Mouse (Mus musculus) midbrain, embryonic 13.5 days (tissue): ENCODE results near the gene Cables2. TPM values are rescaled to one million over a fixed set of nuclear protein-coding genes. Genes with fewer than 3 reads are reported as not detected.

Source experiments
- ATAC-seq: fragments of 200-750 bp; cut with Nextera tagmentation; 2 replicates; pipeline ENCODE4 v1.8.0; 2017; ENCODE audit warnings: mild to moderate bottlenecking, moderate TSS enrichment, moderate library complexity
- H3K27ac ChIP-seq: fragments of 300-500 bp; sonication (generic); 2 replicates; pipeline ENCODE4 v1.5.1; 2015; ENCODE audit warnings: inconsistent platforms, mild to moderate bottlenecking, moderate library complexity
- H3K27me3 ChIP-seq: fragments of 300-500 bp; sonication (generic); 2 replicates; pipeline ENCODE4 v1.6.1; 2015; ENCODE audit warnings: mild to moderate bottlenecking, inconsistent platforms
- H3K36me3 ChIP-seq: fragments of 300-500 bp; sonication (generic); 2 replicates; pipeline ENCODE4 v1.6.1; 2015; ENCODE audit warnings: mild to moderate bottlenecking, inconsistent platforms
- H3K4me1 ChIP-seq: fragments of 300-500 bp; sonication (generic); replicated peaks from 2 replicates; pipeline ENCODE4 v1.6.1; 2015; ENCODE audit warnings: inconsistent platforms
- H3K4me2 ChIP-seq: fragments of 300-500 bp; sonication (generic); replicated peaks from 2 replicates; pipeline ENCODE4 v1.6.1; 2015; ENCODE audit warnings: moderate library complexity, mild to moderate bottlenecking, inconsistent platforms
- H3K4me3 ChIP-seq: fragments of 300-500 bp; sonication (generic); replicated peaks from 2 replicates; pipeline ENCODE4 v1.5.1; 2015; ENCODE audit warnings: mild to moderate bottlenecking, inconsistent platforms
- H3K9ac ChIP-seq: fragments of 300-500 bp; sonication (generic); replicated peaks from 2 replicates; pipeline ENCODE4 v1.6.1; 2015; ENCODE audit warnings: mild to moderate bottlenecking, inconsistent platforms
- H3K9me3 ChIP-seq: fragments of 300-500 bp; sonication (generic); 2 replicates; pipeline ENCODE4 v1.6.1; 2016; ENCODE audit warnings: mild to moderate bottlenecking, inconsistent platforms
- WGBS: fragments of 180-500 bp; shearing (Covaris S2); methylation state at CpG from one replicate; pipeline ENCODE4 v1.1.7; 2015; 5-methylcytosine and 5-hydroxymethylcytosine counted together
- microRNA-seq: library from miRNA; unstranded; fragments of <30 nt; microRNA quantifications from one replicate; pipeline ENCODE4, GENCODE M21; 2016
- polyA plus RNA-seq: library from polyadenylated mRNA; unstranded; fragments of >200 nt; fragmentation: Nextera tagmentation; extraction: Ambion mirVana; gene quantifications from 2 replicates; pipeline ENCODE4 v1.2.1, GENCODE M21; 2015

The Cables2 gene
- polyA plus RNA-seq, 1 experiment from 2014 or later, result 21.6 TPM

- Histone ChIP-seq H3K4me3 (no peak overlapping the region), H3K27me3 (peaks cover 7% of the 10 kb centered on the region), H3K9ac (no peak overlapping the region), H3K27ac (no peak overlapping the region), H3K9me3 (no peaks in the 10 kb centered on the region), H3K4me2 (no peak overlapping the region), H3K36me3 (no peaks in the 10 kb centered on the region), H3K4me1 (peaks cover 25% of the 10 kb centered on the region)
- WGBS, result 77% methylated on average over 3 of the region's 3 CpGs
- no peak for ATAC-seq
Measured at GRCm38 (mm10) chr2:180218241-180218640, 55.1 kb downstream of the Cables2 start.

- 92% methylated on average over 8 of the region's 8 CpGs for WGBS
- H3K4me1 ChIP-seq, result peaks cover 23% of the 10 kb centered on the region
- no peak overlapping the region for H3K4me3 ChIP-seq
- ATAC-seq, result no peak
- no peaks in the 10 kb centered on the region for H3K9me3 ChIP-seq
- H3K27me3 ChIP-seq, result peaks cover under 1% of the 10 kb centered on the region; the same call in 1 of the 2 replicates
- H3K36me3 ChIP-seq, result no peaks in the 10 kb centered on the region
- H3K27ac ChIP-seq, result no peak overlapping the region
- H3K4me2 ChIP-seq, result no peak overlapping the region
- H3K9ac ChIP-seq, result no peak overlapping the region
Measured at GRCm38 (mm10) chr2:180217587-180217986, 55.7 kb downstream of the Cables2 start.

- no peak overlapping the region for H3K9ac ChIP-seq
- no peak for ATAC-seq
- H3K27ac ChIP-seq, result no peak overlapping the region
- no peaks in the 10 kb centered on the region for H3K9me3 ChIP-seq
- H3K36me3 ChIP-seq, result no peaks in the 10 kb centered on the region
- H3K4me1 ChIP-seq, result peaks cover 17% of the 10 kb centered on the region
- 70% methylated on average over 5 of the region's 5 CpGs for WGBS
- H3K4me2 ChIP-seq, result no peak overlapping the region
- no peaks in the 10 kb centered on the region for H3K27me3 ChIP-seq
- no peak overlapping the region for H3K4me3 ChIP-seq
Measured at GRCm38 (mm10) chr2:180216921-180217320, 56.4 kb downstream of the Cables2 start.

- 88% methylated on average over 6 of the region's 6 CpGs for WGBS
- no peak overlapping the region for H3K4me2 ChIP-seq
- ATAC-seq, result no peak
- peaks cover 15% of the 10 kb centered on the region; the same call in 1 of the 2 replicates for H3K4me1 ChIP-seq
- no peak overlapping the region for H3K27ac ChIP-seq
- H3K9ac ChIP-seq, result no peak overlapping the region
- H3K9me3 ChIP-seq, result no peaks in the 10 kb centered on the region
- no peaks in the 10 kb centered on the region for H3K36me3 ChIP-seq
- no peak overlapping the region for H3K4me3 ChIP-seq
- H3K27me3 ChIP-seq, result no peaks in the 10 kb centered on the region
Measured at GRCm38 (mm10) chr2:180215951-180216350, 57.3 kb downstream of the Cables2 start.

GRCm38 (mm10) chr2:180215011-180215461 is 58.3 kb downstream of the Cables2 start:
- Histone ChIP-seq H3K4me1 (peaks cover 15% of the 10 kb centered on the region; the same call in 1 of the 2 replicates), H3K27ac (no peak overlapping the region), H3K4me3 (no peak overlapping the region), H3K9me3 (no peaks in the 10 kb centered on the region), H3K4me2 (no peak overlapping the region), H3K36me3 (no peaks in the 10 kb centered on the region), H3K9ac (no peak overlapping the region), H3K27me3 (no peaks in the 10 kb centered on the region)
- ATAC-seq, result no peak
- 80% methylated on average over 8 of the region's 8 CpGs for WGBS

GRCm38 (mm10) chr2:180214352-180214978 is 58.8 kb downstream of the Cables2 start:
- H3K4me3 ChIP-seq, result no peak overlapping the region
- no peaks in the 10 kb centered on the region for H3K36me3 ChIP-seq
- H3K9ac ChIP-seq, result no peak overlapping the region
- H3K27ac ChIP-seq, result no peak overlapping the region
- no peaks in the 10 kb centered on the region for H3K9me3 ChIP-seq
- 82% methylated on average over 3 of the region's 4 CpGs for WGBS
- peaks cover 15% of the 10 kb centered on the region; the same call in 1 of the 2 replicates for H3K4me1 ChIP-seq
- no peak for ATAC-seq
- no peak overlapping the region for H3K4me2 ChIP-seq
- H3K27me3 ChIP-seq, result no peaks in the 10 kb centered on the region

- ATAC-seq, result no peak
- no peak overlapping the region for H3K27ac ChIP-seq
- H3K4me3 ChIP-seq, result no peak overlapping the region
- WGBS, result 93% methylated on average over 3 of the region's 3 CpGs
- H3K4me2 ChIP-seq, result no peak overlapping the region
- no peaks in the 10 kb centered on the region for H3K27me3 ChIP-seq
- no peaks in the 10 kb centered on the region for H3K9me3 ChIP-seq
- no peaks in the 10 kb centered on the region for H3K36me3 ChIP-seq
- H3K4me1 ChIP-seq, result peaks cover 5% of the 10 kb centered on the region; the same call in 1 of the 2 replicates
- no peak overlapping the region for H3K9ac ChIP-seq
Measured at GRCm38 (mm10) chr2:180212255-180212654, 61.0 kb downstream of the Cables2 start.

GRCm38 (mm10) chr2:180208976-180209375 is 64.3 kb downstream of the Cables2 start:
- Histone ChIP-seq H3K4me1 (peaks cover 17% of the 10 kb centered on the region), H3K36me3 (no peaks in the 10 kb centered on the region), H3K9ac (no peak overlapping the region), H3K27me3 (no peaks in the 10 kb centered on the region), H3K9me3 (no peaks in the 10 kb centered on the region), H3K4me2 (no peak overlapping the region), H3K27ac (no peak overlapping the region), H3K4me3 (no peak overlapping the region)
- 90% methylated on average over 1 of the region's 1 CpGs for WGBS
- no peak for ATAC-seq

Small RNA genes within 50 kb of the gene (microRNA-seq; reads per million reads assigned to microRNA genes)
- not detected for gene Mir3091

Other genes with a start within 250 kb of the Cables2 start
- 20.9 and 24.8 TPM in 2 replicates for gene Lsm14b, start 248.5 kb downstream of the Cables2 start, polyA plus RNA-seq
- 676 and 705 TPM in 2 replicates for gene Psma7, start 231.1 kb downstream of the Cables2 start, polyA plus RNA-seq
- gene Ss18l1, start 231.0 kb downstream of the Cables2 start, polyA plus RNA-seq, result 51.2 and 54.8 TPM in 2 replicates
- gene Mtg2, start 202.9 kb downstream of the Cables2 start, polyA plus RNA-seq, result 37.1 and 37.3 TPM in 2 replicates
- gene Hrh3, start 169.0 kb downstream of the Cables2 start, polyA plus RNA-seq, result 4.4 and 5.1 TPM in 2 replicates
- 60.6 and 66.1 TPM in 2 replicates for gene Osbpl2, start 154.2 kb downstream of the Cables2 start, polyA plus RNA-seq
- 213 TPM in 2 replicates for gene Adrm1, start 102.0 kb downstream of the Cables2 start, polyA plus RNA-seq
- 1.4 and 1.7 TPM in 2 replicates for gene Lama5, start 47.6 kb downstream of the Cables2 start, polyA plus RNA-seq
- gene Rps21, start 16.1 kb downstream of the Cables2 start, polyA plus RNA-seq, result 418 and 448 TPM in 2 replicates
- gene Rbbp8nl, start 16.4 kb upstream of the Cables2 start, polyA plus RNA-seq, result not detected in 2 replicates
- not detected in 2 replicates for gene Gata5, start 61.2 kb upstream of the Cables2 start, polyA plus RNA-seq
- 1.6 and 1.9 TPM in 2 replicates for gene Slco4a1, start 182.7 kb upstream of the Cables2 start, polyA plus RNA-seq
- 1.2 and 1.3 TPM in 2 replicates for gene Ntsr1, start 226.5 kb upstream of the Cables2 start, polyA plus RNA-seq